Mouse (Mus musculus) cortical plate, adult 2 months (tissue): ENCODE data around the gene Bmpr1a.

ENCODE experiments used
- CTCF ChIP-seq: fragments of 200-500 bp; IDR thresholded peaks from 2 replicates; pipeline ENCODE4 v1.5.1; 2011; ENCODE audit warnings: mild to moderate bottlenecking, control low read depth, low read length; ENCODE audit not compliant: insufficient read depth; ENCODE audit errors: extremely low read depth
- POLR2A ChIP-seq: fragments of 200-500 bp; IDR thresholded peaks from 2 replicates; pipeline ENCODE4 v1.6.1; 2011; ENCODE audit warnings: mild to moderate bottlenecking, low read length, control low read depth; ENCODE audit not compliant: insufficient read depth; ENCODE audit errors: extremely low read depth

GRCm38 (mm10) chr14:34451872-34452271, 51.3 kb downstream of the Bmpr1a start:
- TF ChIP-seq CTCF (no peak), POLR2A (no peak)
